Mouse (Mus musculus) kidney, postnatal 0 days (tissue): Measurements from ENCODE around the gene Kat14. TPM values are rescaled to one million over a fixed set of nuclear protein-coding genes. Genes with fewer than 3 reads are reported as not detected.

Experiments used
- ATAC-seq: fragments of 200-750 bp; cut with Nextera tagmentation; replicated peaks from 2 replicates; pipeline ENCODE4 v1.8.0; 2017; ENCODE audit warnings: low read depth, moderate number of reproducible peaks, moderate TSS enrichment, moderate library complexity; ENCODE audit not compliant: low FRiP score
- DNase-seq: peaks from one replicate; pipeline ENCODE4 v3.0.0-alpha.2; 2016; ENCODE audit warnings: low spot score
- H3K27ac ChIP-seq: fragments of 300-500 bp; sonication (generic); 2 replicates; pipeline ENCODE4 v1.5.1; 2014; ENCODE audit warnings: mild to moderate bottlenecking
- H3K27me3 ChIP-seq: fragments of 300-500 bp; sonication (generic); 2 replicates; pipeline ENCODE4 v1.6.1; 2014; ENCODE audit warnings: low read length, mixed read lengths; ENCODE audit not compliant: insufficient read depth
- H3K36me3 ChIP-seq: fragments of 300-500 bp; sonication (generic); 2 replicates; pipeline ENCODE4 v1.6.1; 2014; ENCODE audit warnings: low read length, mixed read lengths; ENCODE audit not compliant: insufficient read depth
- H3K4me1 ChIP-seq: fragments of 300-500 bp; sonication (generic); replicated peaks from 2 replicates; pipeline ENCODE4 v1.6.1; 2014; ENCODE audit warnings: antibody characterized with exemption, low read length, mixed read lengths; ENCODE audit not compliant: insufficient read depth
- H3K4me2 ChIP-seq: fragments of 300-500 bp; sonication (generic); 2 replicates; pipeline ENCODE4 v1.6.1; 2014; ENCODE audit warnings: mild to moderate bottlenecking, low read length, moderate library complexity, mixed read lengths
- H3K4me3 ChIP-seq: fragments of 300-500 bp; sonication (generic); replicated peaks from 2 replicates; pipeline ENCODE4 v1.5.1; 2014; ENCODE audit warnings: low read depth, low read length
- H3K9ac ChIP-seq: fragments of 300-500 bp; sonication (generic); 2 replicates; pipeline ENCODE4 v1.6.1; 2014; ENCODE audit warnings: low read depth, low read length
- H3K9me3 ChIP-seq: fragments of 300-500 bp; sonication (generic); replicated peaks from 2 replicates; pipeline ENCODE4 v1.6.1; 2016; ENCODE audit warnings: low read length, inconsistent platforms, mixed read lengths
- CTCF ChIP-seq: IDR thresholded peaks from 2 replicates; pipeline ENCODE4 v1.5.1; 2016; ENCODE audit warnings: antibody characterized with exemption, low read depth, mild to moderate bottlenecking, moderate library complexity
- WGBS: fragments of 180-500 bp; shearing (Covaris S2); extraction: QIAGEN DNeasy Blood & Tissue Kit; methylation state at CpG from one replicate; pipeline ENCODE4 v1.1.7; 2014; 5-methylcytosine and 5-hydroxymethylcytosine counted together
- polyA plus RNA-seq: library from polyadenylated mRNA; unstranded; fragments of >200 nt; fragmentation: Nextera tagmentation; extraction: Ambion mirVana; gene quantifications from 2 replicates; pipeline ENCODE4 v1.2.1, GENCODE M21; 2015

The Kat14 gene
- polyA plus RNA-seq, 1 experiment from 2014 or later: 37.5 TPM

DNA sequence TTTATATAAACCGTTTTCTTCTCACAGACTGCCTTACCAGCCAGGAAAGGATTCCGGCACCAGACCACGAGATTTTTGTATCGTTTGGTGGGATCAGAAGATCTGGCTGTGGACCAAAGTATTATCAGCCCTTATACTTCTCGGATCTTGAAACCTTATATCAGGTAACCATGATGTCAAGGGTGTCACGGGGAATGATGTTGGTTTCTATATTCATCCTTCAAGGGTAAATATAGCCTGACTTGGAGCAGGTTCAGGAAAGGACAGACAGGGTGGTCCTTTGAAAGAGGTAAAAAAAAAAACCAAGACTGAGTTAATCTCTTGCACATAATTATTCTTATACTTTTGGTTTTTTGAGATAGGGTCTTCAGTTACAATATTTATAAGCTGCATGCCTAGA is 31.9 kb downstream of the Kat14 start:
- no peak for TF ChIP-seq CTCF
- no peak for ATAC-seq
- DNase-seq: no peak

DNA sequence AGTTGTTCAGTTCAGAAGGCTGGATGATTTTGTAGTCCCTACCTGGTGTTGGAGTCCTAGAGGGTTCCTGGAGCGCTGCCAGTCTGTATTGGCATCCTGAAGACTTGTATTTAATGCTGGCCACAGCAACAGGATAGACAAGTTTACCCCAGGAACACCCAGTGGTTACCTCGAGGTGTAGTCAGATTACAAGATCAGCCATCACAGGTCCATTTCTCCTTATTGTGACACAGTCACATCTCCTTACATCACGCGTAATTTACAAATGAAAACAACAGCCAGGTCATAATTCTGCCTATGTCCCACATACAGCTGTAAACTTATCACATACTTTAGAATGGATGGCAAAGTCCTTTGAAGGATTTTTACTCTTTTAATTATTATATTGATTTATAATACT is 40.3 kb downstream of the Kat14 start:
- peaks cover 46% of the 10 kb centered on the region for H3K36me3 ChIP-seq
- no peak overlapping the region for H3K9ac ChIP-seq
- H3K4me2 ChIP-seq: no peak overlapping the region
- WGBS: 85% methylated on average over 4 of the region's 4 CpGs
- H3K4me1 ChIP-seq: no peaks in the 10 kb centered on the region
- no peak overlapping the region for H3K27ac ChIP-seq
- no peak for DNase-seq
- ATAC-seq: no peak
- TF ChIP-seq CTCF: no peak
- H3K9me3 ChIP-seq: no peaks in the 10 kb centered on the region
- H3K27me3 ChIP-seq: no peaks in the 10 kb centered on the region
- H3K4me3 ChIP-seq: no peak overlapping the region

More for the DNA sequence above, 31.9 kb downstream of the Kat14 start:
- H3K9ac ChIP-seq: no peak overlapping the region
- H3K27ac ChIP-seq: no peak overlapping the region
- no peak overlapping the region for H3K4me2 ChIP-seq
- WGBS: 86% methylated on average over 6 of the region's 6 CpGs
- no peaks in the 10 kb centered on the region for H3K9me3 ChIP-seq
- peaks cover 45% of the 10 kb centered on the region for H3K36me3 ChIP-seq
- no peaks in the 10 kb centered on the region for H3K27me3 ChIP-seq
- no peaks in the 10 kb centered on the region for H3K4me1 ChIP-seq
- no peak overlapping the region for H3K4me3 ChIP-seq

DNA sequence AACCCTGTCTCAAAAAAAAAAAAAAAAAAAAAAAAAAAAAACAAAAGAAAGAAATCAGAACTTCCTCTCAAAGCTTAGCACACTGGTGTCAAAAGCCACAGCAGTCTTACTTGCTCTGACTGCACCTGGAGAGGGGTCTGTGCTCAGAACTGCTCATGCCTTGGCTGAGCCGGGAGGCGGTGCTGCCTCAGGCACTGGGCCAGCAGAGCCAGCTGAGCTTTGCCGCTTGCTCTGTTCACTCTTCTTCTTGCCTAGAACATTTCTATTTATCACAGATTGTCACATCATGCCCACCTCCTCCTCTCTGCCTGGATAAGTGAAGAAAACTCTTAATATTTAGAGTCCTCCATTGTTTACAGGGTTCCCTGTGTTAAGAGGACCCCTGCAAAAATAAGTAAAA is 41.8 kb downstream of the Kat14 start:
- Histone ChIP-seq H3K4me2 (no peak overlapping the region), H3K27ac (no peak overlapping the region), H3K9me3 (no peaks in the 10 kb centered on the region), H3K27me3 (no peaks in the 10 kb centered on the region), H3K9ac (no peak overlapping the region), H3K4me1 (no peaks in the 10 kb centered on the region), H3K4me3 (no peak overlapping the region), H3K36me3 (peaks cover 35% of the 10 kb centered on the region)
- no peak for TF ChIP-seq CTCF
- DNase-seq (no peak), ATAC-seq (no peak)
- whole genome bisulfite sequencing: 77% methylated on average over 3 of the region's 3 CpGs

DNA sequence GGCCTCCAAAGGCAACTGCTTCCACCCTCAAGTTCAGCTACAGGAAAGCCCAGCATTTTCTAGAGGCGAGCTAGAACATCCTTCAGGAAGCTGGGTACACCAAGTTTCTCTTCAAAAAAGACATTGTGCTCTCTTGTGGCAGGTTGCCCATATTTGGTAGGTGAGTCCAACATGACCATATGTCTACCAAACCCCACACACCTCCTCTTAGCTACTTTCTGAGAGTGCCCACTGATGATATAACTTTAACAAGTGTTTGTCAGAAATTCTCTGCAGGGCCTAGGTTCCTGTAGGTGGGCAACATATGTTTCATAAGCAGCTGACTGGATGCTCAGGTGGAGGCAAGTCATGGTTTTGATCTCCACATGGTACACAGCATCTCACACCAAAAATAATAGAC is 45.9 kb downstream of the Kat14 start:
- Histone ChIP-seq H3K36me3 (peaks cover 10% of the 10 kb centered on the region; the same call in 1 of the 2 replicates), H3K27ac (no peak overlapping the region), H3K9me3 (no peaks in the 10 kb centered on the region), H3K4me1 (no peaks in the 10 kb centered on the region), H3K9ac (no peak overlapping the region), H3K27me3 (no peaks in the 10 kb centered on the region), H3K4me2 (no peak overlapping the region), H3K4me3 (no peak overlapping the region)
- 90% methylated on average over 1 of the region's 1 CpGs for WGBS
- DNase-seq: no peak
- TF ChIP-seq CTCF: no peak
- ATAC-seq: no peak

DNA sequence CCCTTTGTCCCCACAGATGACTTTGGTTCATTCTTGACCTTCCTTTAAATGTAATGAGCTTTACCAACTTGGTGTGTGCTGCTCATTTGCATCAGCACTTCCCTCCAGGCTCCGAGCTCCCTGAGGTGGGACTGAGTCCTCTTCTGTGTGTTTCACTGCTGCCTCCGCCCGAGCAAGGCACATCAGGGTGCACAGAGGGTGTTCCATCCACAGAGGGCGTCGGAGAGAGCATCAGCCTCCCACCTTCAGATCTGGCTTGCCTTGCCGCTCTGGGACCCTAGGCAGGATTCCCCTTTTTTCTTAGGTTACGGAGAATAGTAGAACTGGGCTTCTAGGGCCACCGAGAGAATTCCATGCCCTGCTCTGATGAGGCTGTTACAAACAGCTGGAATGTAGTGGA is 48.1 kb downstream of the Kat14 start:
- Histone ChIP-seq H3K27ac (peak overlapping the region; percentile 47; the same call in 1 of the 2 replicates), H3K36me3 (0 out of 2 replicates have a peak, but pooled peaks cover 6% of the 10 kb centered on the region), H3K9ac (no peak overlapping the region), H3K4me3 (no peak overlapping the region), H3K4me2 (no peak overlapping the region), H3K9me3 (no peaks in the 10 kb centered on the region), H3K4me1 (no peaks in the 10 kb centered on the region), H3K27me3 (no peaks in the 10 kb centered on the region)
- no peak for DNase-seq
- peak; percentile 19; the same call in 1 of the 2 replicates for TF ChIP-seq CTCF
- 50% methylated on average over 8 of the region's 8 CpGs for WGBS
- ATAC-seq: no peak

DNA sequence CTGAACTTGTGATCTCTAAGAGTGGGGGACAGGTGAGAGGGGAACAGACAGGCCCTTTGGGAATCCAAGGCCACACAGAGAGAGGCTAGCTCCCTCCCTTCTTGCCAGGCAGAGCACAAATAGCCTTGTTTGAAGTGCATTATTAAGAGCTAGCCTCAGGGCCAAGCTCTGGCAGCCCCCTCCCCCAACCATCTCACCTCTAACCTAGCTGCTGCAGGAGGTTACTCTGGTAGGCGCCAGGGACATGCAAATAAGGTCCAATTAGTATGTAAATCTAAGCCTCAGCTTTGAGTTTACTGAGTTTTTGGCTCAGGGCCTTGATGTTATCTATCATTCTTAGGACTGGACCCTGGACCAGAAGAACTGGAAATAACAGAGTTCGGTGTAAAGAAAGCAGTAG is 49.3 kb downstream of the Kat14 start:
- peak; percentile 70; the same call in 1 of the 2 replicates for ATAC-seq
- Histone ChIP-seq H3K9me3 (no peaks in the 10 kb centered on the region), H3K9ac (no peak overlapping the region), H3K36me3 (no peaks in the 10 kb centered on the region), H3K4me1 (no peaks in the 10 kb centered on the region), H3K27ac (peak overlapping the region; percentile 47; the same call in 1 of the 2 replicates), H3K27me3 (no peaks in the 10 kb centered on the region), H3K4me3 (no peak overlapping the region), H3K4me2 (no peak overlapping the region)
- TF ChIP-seq CTCF: no peak
- peak; percentile 11 for DNase-seq
- WGBS: 10% methylated on average over 2 of the region's 2 CpGs

DNA sequence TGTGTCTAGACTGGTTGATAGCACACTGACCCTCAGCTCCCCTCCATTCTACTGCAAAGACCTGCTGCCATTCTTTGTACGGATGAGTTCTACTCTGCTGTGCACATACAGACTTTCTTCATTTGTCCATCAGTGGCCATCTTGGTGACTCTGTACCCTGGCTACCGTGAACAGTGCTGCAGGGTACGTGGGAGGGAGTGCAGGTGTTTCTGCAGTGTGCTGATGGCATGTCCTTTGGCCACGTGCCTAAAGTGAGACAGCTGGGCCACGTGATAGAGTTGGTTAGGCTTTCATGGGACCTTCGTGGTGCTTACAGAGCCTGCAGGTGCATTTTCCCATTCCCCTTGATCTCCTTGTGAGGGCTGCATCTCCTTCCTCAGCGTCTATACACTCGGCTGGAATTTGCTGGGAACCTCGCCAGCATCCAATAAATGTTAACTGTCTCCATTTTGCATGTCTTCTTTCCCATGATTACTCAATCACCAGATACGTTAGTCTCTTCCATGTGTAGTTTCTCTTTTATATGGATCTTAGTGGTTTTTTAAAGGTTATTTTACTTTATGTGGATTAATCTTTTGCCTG is 53.4 kb downstream of the Kat14 start:
- peak; percentile 9 for DNase-seq

More for the DNA sequence above, 53.4 kb downstream of the Kat14 start:
- H3K36me3 ChIP-seq: no peaks in the 10 kb centered on the region
- no peak overlapping the region for H3K27ac ChIP-seq
- no peak overlapping the region for H3K9ac ChIP-seq
- H3K4me1 ChIP-seq: no peaks in the 10 kb centered on the region
- H3K27me3 ChIP-seq: no peaks in the 10 kb centered on the region
- no peak for TF ChIP-seq CTCF
- no peak overlapping the region for H3K4me3 ChIP-seq
- ATAC-seq: no peak
- no peak overlapping the region for H3K4me2 ChIP-seq
- no peaks in the 10 kb centered on the region for H3K9me3 ChIP-seq
- 55% methylated on average over 10 of the region's 10 CpGs for WGBS
